Mouse (Mus musculus): ENCODE measurements around the gene C1qtnf12. TPM values are rescaled to one million over a fixed set of nuclear protein-coding genes. Genes with fewer than 3 reads are reported as not detected.

C1qtnf12 gene
- 27.1 and 31.6 TPM in 2 replicates for polyA plus RNA-seq (2016; fragmentation: Nextera tagmentation; extraction: Ambion mirVana)

GRCm38 (mm10) chr4:155962167-155962971, at the start of gene C1qtnf12:
TSS of gene C1qtnf12 (plus strand) at chr4:155962318.
- no peaks in the 10 kb centered on the region for H3K9me3 ChIP-seq
- ATAC-seq (ENCODE audit: insufficient number of reproducible peaks, insufficient read depth, low FRiP score, low TSS enrichment, low read depth), result peak; percentile 81
- H3K27ac ChIP-seq, result peak within 1 kb of the TSS; percentile 60
- H3K4me3 ChIP-seq (replicated peaks), result peak within 1 kb of the TSS; percentile 49
- peaks cover 50% of the 10 kb centered on the region for H3K36me3 ChIP-seq
- H3K27me3 ChIP-seq, result no peaks in the 10 kb centered on the region
- peak within 1 kb of the TSS; percentile 87 for H3K4me2 ChIP-seq
- peaks cover 22% of the 10 kb centered on the region for H3K4me1 ChIP-seq (replicated peaks)
- WGBS, result 1% methylated on average over 42 of the region's 42 CpGs
- H3K9ac ChIP-seq (replicated peaks), result peak within 1 kb of the TSS; percentile 67

- H3K27me3 ChIP-seq, result no peaks in the 10 kb centered on the region
These were observed 30.1 kb upstream of the C1qtnf12 start for GRCm38 (mm10) chr4:155932031-155932430.

GRCm38 (mm10) chr4:155943049-155943452, 19.1 kb upstream of the C1qtnf12 start:
- peaks cover 18% of the 10 kb centered on the region for H3K4me1 ChIP-seq (replicated peaks)
- no peaks in the 10 kb centered on the region for H3K9me3 ChIP-seq
- peaks cover 18% of the 10 kb centered on the region for H3K36me3 ChIP-seq
- WGBS, result 2% methylated on average over 17 of the region's 17 CpGs
- H3K9ac ChIP-seq (replicated peaks), result peak overlapping the region; percentile 96
- ATAC-seq (ENCODE audit: insufficient number of reproducible peaks, insufficient read depth, low FRiP score, low TSS enrichment, low read depth), result peak; percentile 63
- H3K4me2 ChIP-seq, result peak overlapping the region; percentile 96
- peak overlapping the region; percentile 99 for H3K4me3 ChIP-seq (replicated peaks)
- peak overlapping the region; percentile 91 for H3K27ac ChIP-seq
- no peaks in the 10 kb centered on the region for H3K27me3 ChIP-seq

More at GRCm38 (mm10) chr4:155932031-155932430, 30.1 kb upstream of the C1qtnf12 start:
- Histone ChIP-seq H3K9me3 (no peaks in the 10 kb centered on the region), H3K4me3 (replicated peaks) (no peak overlapping the region), H3K4me2 (no peak overlapping the region), H3K4me1 (replicated peaks) (no peaks in the 10 kb centered on the region), H3K27ac (no peak overlapping the region), H3K9ac (replicated peaks) (no peak overlapping the region), H3K36me3 (no peaks in the 10 kb centered on the region)
- WGBS, result 66% methylated on average over 1 of the region's 1 CpGs
- no peak for ATAC-seq (ENCODE audit: insufficient number of reproducible peaks, insufficient read depth, low FRiP score, low TSS enrichment, low read depth)

- Histone ChIP-seq H3K4me2 (peak within 1 kb of the TSS; percentile 96), H3K9me3 (no peaks in the 10 kb centered on the region), H3K27me3 (no peaks in the 10 kb centered on the region), H3K36me3 (peaks cover 25% of the 10 kb centered on the region), H3K9ac (replicated peaks) (peak within 1 kb of the TSS; percentile 96), H3K4me1 (replicated peaks) (peaks cover 18% of the 10 kb centered on the region), H3K27ac (peak within 1 kb of the TSS; percentile 91), H3K4me3 (replicated peaks) (peak within 1 kb of the TSS; percentile 99)
- under 1% methylated on average over 85 of the region's 85 CpGs for WGBS
- ATAC-seq (ENCODE audit: insufficient number of reproducible peaks, insufficient read depth, low FRiP score, low TSS enrichment, low read depth), result peak; percentile 98
These were observed 18.4 kb upstream of the C1qtnf12 start, which contains the start of gene Ube2j2 for GRCm38 (mm10) chr4:155943534-155944249. TSS of gene Ube2j2 (plus strand) at chr4:155943831.

GRCm38 (mm10) chr4:155944271-155944670, 17.8 kb upstream of the C1qtnf12 start:
- H3K4me1 ChIP-seq (replicated peaks), result peaks cover 18% of the 10 kb centered on the region
- H3K9me3 ChIP-seq, result no peaks in the 10 kb centered on the region
- H3K9ac ChIP-seq (replicated peaks), result peak overlapping the region; percentile 96
- no peaks in the 10 kb centered on the region for H3K27me3 ChIP-seq
- ATAC-seq (ENCODE audit: insufficient number of reproducible peaks, insufficient read depth, low FRiP score, low TSS enrichment, low read depth), result no peak
- H3K36me3 ChIP-seq, result peaks cover 31% of the 10 kb centered on the region
- peak overlapping the region; percentile 96 for H3K4me2 ChIP-seq
- no peak overlapping the region for H3K27ac ChIP-seq
- H3K4me3 ChIP-seq (replicated peaks), result peak overlapping the region; percentile 99
- under 1% methylated on average over 17 of the region's 17 CpGs for WGBS

- Histone ChIP-seq H3K36me3 (peaks cover 59% of the 10 kb centered on the region), H3K9ac (replicated peaks) (no peak overlapping the region), H3K4me3 (replicated peaks) (no peak overlapping the region), H3K4me2 (no peak overlapping the region), H3K27me3 (no peaks in the 10 kb centered on the region), H3K4me1 (replicated peaks) (peaks cover 18% of the 10 kb centered on the region), H3K27ac (no peak overlapping the region), H3K9me3 (no peaks in the 10 kb centered on the region)
- no peak for ATAC-seq (ENCODE audit: insufficient number of reproducible peaks, insufficient read depth, low FRiP score, low TSS enrichment, low read depth)
These were observed 15.0 kb upstream of the C1qtnf12 start for GRCm38 (mm10) chr4:155947094-155947493.

- no peaks in the 10 kb centered on the region for H3K9me3 ChIP-seq
- H3K27ac ChIP-seq, result no peak overlapping the region
- H3K36me3 ChIP-seq, result peaks cover 84% of the 10 kb centered on the region
- H3K9ac ChIP-seq (replicated peaks), result no peak overlapping the region
- H3K4me3 ChIP-seq (replicated peaks), result no peak overlapping the region
- no peak overlapping the region for H3K4me2 ChIP-seq
- ATAC-seq (ENCODE audit: insufficient number of reproducible peaks, insufficient read depth, low FRiP score, low TSS enrichment, low read depth), result no peak
- H3K27me3 ChIP-seq, result no peaks in the 10 kb centered on the region
- no peaks in the 10 kb centered on the region for H3K4me1 ChIP-seq (replicated peaks)
- 97% methylated on average over 6 of the region's 6 CpGs for WGBS
These were observed 6.6 kb upstream of the C1qtnf12 start for GRCm38 (mm10) chr4:155955491-155955890.

GRCm38 (mm10) chr4:155959275-155959674, 2.8 kb upstream of the C1qtnf12 start:
- Histone ChIP-seq H3K36me3 (peaks cover 53% of the 10 kb centered on the region), H3K9ac (replicated peaks) (no peak overlapping the region), H3K9me3 (no peaks in the 10 kb centered on the region), H3K27ac (no peak overlapping the region), H3K4me3 (replicated peaks) (no peak overlapping the region), H3K4me1 (replicated peaks) (peaks cover 22% of the 10 kb centered on the region), H3K4me2 (no peak overlapping the region), H3K27me3 (no peaks in the 10 kb centered on the region)
- ATAC-seq (ENCODE audit: insufficient number of reproducible peaks, insufficient read depth, low FRiP score, low TSS enrichment, low read depth), result 0 out of 2 replicates have a peak, but pooled peaks have one; percentile 34
- 11% methylated on average over 5 of the region's 5 CpGs for WGBS

GRCm38 (mm10) chr4:155963106-155963505, 988 bp downstream of the C1qtnf12 start:
- Histone ChIP-seq H3K27ac (no peak overlapping the region), H3K27me3 (no peaks in the 10 kb centered on the region), H3K4me2 (peak overlapping the region; percentile 87), H3K4me1 (replicated peaks) (peaks cover 22% of the 10 kb centered on the region), H3K9ac (replicated peaks) (peak overlapping the region; percentile 67), H3K9me3 (no peaks in the 10 kb centered on the region), H3K36me3 (peaks cover 44% of the 10 kb centered on the region), H3K4me3 (replicated peaks) (peak overlapping the region; percentile 49)
- 48% methylated on average over 7 of the region's 7 CpGs for WGBS
- no peak for ATAC-seq (ENCODE audit: insufficient number of reproducible peaks, insufficient read depth, low FRiP score, low TSS enrichment, low read depth)

GRCm38 (mm10) chr4:155964396-155964795, 2.3 kb downstream of the C1qtnf12 start:
- H3K27ac ChIP-seq, result no peak overlapping the region
- peaks cover 22% of the 10 kb centered on the region for H3K4me1 ChIP-seq (replicated peaks)
- no peak for ATAC-seq (ENCODE audit: insufficient number of reproducible peaks, insufficient read depth, low FRiP score, low TSS enrichment, low read depth)
- no peak overlapping the region for H3K4me2 ChIP-seq
- no peak overlapping the region for H3K9ac ChIP-seq (replicated peaks)
- H3K9me3 ChIP-seq, result no peaks in the 10 kb centered on the region
- H3K27me3 ChIP-seq, result no peaks in the 10 kb centered on the region
- H3K36me3 ChIP-seq, result peaks cover 35% of the 10 kb centered on the region
- 90% methylated on average over 11 of the region's 11 CpGs for WGBS
- H3K4me3 ChIP-seq (replicated peaks), result no peak overlapping the region

GRCm38 (mm10) chr4:155969043-155969653, 7.0 kb downstream of the C1qtnf12 start:
- Histone ChIP-seq H3K27ac (no peak overlapping the region), H3K9ac (replicated peaks) (no peak overlapping the region), H3K4me1 (replicated peaks) (no peaks in the 10 kb centered on the region), H3K36me3 (peaks cover 29% of the 10 kb centered on the region), H3K4me2 (no peak overlapping the region), H3K9me3 (no peaks in the 10 kb centered on the region), H3K4me3 (replicated peaks) (no peak overlapping the region), H3K27me3 (no peaks in the 10 kb centered on the region)
- no peak for ATAC-seq (ENCODE audit: insufficient number of reproducible peaks, insufficient read depth, low FRiP score, low TSS enrichment, low read depth)
- 83% methylated on average over 13 of the region's 13 CpGs for WGBS
